Mouse (Mus musculus) heart, postnatal 0 days (tissue): ENCODE measurements around the gene Yod1.

Experiments
- CTCF ChIP-seq: IDR thresholded peaks from 2 replicates; pipeline ENCODE4 v1.5.1; 2016; ENCODE audit warnings: antibody characterized with exemption, control low read depth, low read depth
- EP300 ChIP-seq: IDR thresholded peaks from 2 replicates; pipeline ENCODE4 v1.6.1; 2016; ENCODE audit warnings: antibody characterized with exemption, low read depth

GRCm38 (mm10) chr1:130737411-130737881, 20.3 kb downstream of the Yod1 start:
- TF ChIP-seq CTCF (no peak), EP300 (no peak)
